Mouse (Mus musculus) neural tube, embryonic 12.5 days (tissue): Measurements from ENCODE around the gene Zfp503. TPM values are rescaled to one million over a fixed set of nuclear protein-coding genes. Genes with fewer than 3 reads are reported as not detected.

Experiments used
- ATAC-seq: fragments of 200-750 bp; cut with Nextera tagmentation; 2 replicates; pipeline ENCODE4 v1.8.0; 2017; ENCODE audit warnings: low read depth, mild to moderate bottlenecking, moderate TSS enrichment, moderate library complexity; ENCODE audit not compliant: low FRiP score
- H3K27ac ChIP-seq: fragments of 300-500 bp; sonication (generic); 2 replicates; pipeline ENCODE4 v1.5.1; 2016
- H3K27me3 ChIP-seq: fragments of 300-500 bp; sonication (generic); replicated peaks from 2 replicates; pipeline ENCODE4 v1.6.1; 2016; ENCODE audit warnings: mild to moderate bottlenecking
- H3K36me3 ChIP-seq: fragments of 300-500 bp; sonication (generic); 2 replicates; pipeline ENCODE4 v1.6.1; 2016; ENCODE audit warnings: mild to moderate bottlenecking
- H3K4me1 ChIP-seq: fragments of 300-500 bp; sonication (generic); 2 replicates; pipeline ENCODE4 v1.6.1; 2016
- H3K4me2 ChIP-seq: fragments of 300-500 bp; sonication (generic); replicated peaks from 2 replicates; pipeline ENCODE4 v1.6.1; 2016; ENCODE audit warnings: mild to moderate bottlenecking
- H3K4me3 ChIP-seq: fragments of 300-500 bp; sonication (generic); 2 replicates; pipeline ENCODE4 v1.5.1; 2016
- H3K9ac ChIP-seq: fragments of 300-500 bp; sonication (generic); 2 replicates; pipeline ENCODE4 v1.6.1; 2016; ENCODE audit warnings: mild to moderate bottlenecking
- H3K9me3 ChIP-seq: fragments of 300-500 bp; sonication (generic); 2 replicates; pipeline ENCODE4 v1.6.1; 2016; ENCODE audit warnings: mild to moderate bottlenecking
- WGBS: fragments of 180-500 bp; shearing (Covaris S2); methylation state at CpG from one replicate; pipeline ENCODE4 v1.1.7; 2016; 5-methylcytosine and 5-hydroxymethylcytosine counted together
- polyA plus RNA-seq: library from polyadenylated mRNA; unstranded; fragments of >200 nt; fragmentation: Nextera tagmentation; extraction: Ambion mirVana; gene quantifications from 2 replicates; pipeline ENCODE4 v1.2.1, GENCODE M21; 2016

Gene Zfp503
- 44.1 and 44.4 TPM in 2 replicates for polyA plus RNA-seq

DNA sequence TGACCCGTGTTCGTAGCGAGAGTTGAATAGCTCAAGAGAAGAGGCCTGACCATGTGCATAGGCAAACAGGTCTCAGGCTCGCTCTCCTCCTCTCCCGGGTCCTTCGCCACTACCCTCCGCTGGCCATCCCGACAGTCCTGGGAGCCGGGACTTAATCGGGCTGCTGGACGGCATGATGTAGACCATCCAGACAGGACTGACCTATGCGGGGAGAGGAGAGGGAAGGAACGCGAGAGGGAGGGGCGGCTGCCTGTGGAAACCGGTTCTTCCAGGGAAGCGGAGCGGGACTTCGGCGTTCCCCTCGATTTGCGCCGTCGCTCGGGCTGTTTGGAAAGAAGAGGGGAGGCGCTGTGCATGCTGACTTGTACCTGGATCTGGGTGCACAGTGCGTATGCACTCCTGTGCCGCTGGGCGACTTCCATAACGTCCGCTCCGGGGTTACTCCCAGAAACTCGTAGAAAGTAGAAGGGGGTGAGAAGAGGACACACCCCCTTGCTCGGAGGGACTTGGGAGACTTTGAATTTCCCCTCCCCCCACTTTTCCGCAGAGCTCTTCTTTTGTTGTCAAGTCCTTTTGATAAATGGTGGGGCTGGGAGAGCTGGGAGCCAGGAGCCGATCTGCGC, at the start of gene Zfp503:
Gene Zfp503, minus strand, starts transcription at position 311 of the 623 bp plus-strand sequence.
- Histone ChIP-seq H3K4me1 (peaks cover 41% of the 10 kb centered on the region), H3K27me3 (no peaks in the 10 kb centered on the region), H3K4me2 (peak within 1 kb of the TSS; percentile 94), H3K27ac (peak within 1 kb of the TSS; percentile 76), H3K4me3 (peak within 1 kb of the TSS; percentile 44), H3K36me3 (peaks cover 15% of the 10 kb centered on the region), H3K9ac (peak within 1 kb of the TSS; percentile 99), H3K9me3 (no peaks in the 10 kb centered on the region)
- WGBS, result under 1% methylated on average over 37 of the region's 37 CpGs
- ATAC-seq, result no peak

DNA sequence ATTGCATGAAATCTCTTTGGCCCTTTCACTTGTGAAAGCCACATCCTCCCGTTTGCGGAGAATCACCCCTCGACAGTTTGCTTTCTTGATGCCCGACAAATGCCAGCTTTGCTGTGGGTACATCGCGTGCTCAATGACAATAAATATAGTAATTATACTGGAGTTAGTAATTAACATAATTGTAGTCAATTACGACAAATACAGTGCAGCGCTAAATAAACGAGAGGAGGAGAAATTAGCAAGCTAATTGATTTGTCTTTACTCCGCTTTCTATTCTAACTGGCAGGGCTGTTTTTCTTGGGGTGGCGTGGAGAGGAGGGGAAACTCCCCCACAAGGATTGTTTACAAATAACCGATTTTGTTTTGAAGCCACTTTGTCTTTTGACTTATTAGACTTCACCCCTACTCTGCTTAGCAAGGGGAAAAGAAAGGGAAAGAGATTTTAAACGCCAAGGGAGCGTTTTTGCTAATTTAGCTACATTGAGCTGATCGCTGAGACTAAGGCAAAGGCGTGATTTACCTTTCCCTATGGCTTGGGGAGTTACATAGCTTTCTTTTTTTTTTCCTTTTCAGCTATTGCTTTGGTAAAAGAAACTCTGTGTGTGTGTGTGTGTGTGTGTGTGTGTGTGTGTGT, 48.2 kb upstream of the Zfp503 start:
- H3K27me3 ChIP-seq, result no peaks in the 10 kb centered on the region
- no peaks in the 10 kb centered on the region for H3K9me3 ChIP-seq
- H3K9ac ChIP-seq, result no peak overlapping the region
- H3K27ac ChIP-seq, result no peak overlapping the region
- H3K4me2 ChIP-seq, result no peak overlapping the region
- peaks cover 30% of the 10 kb centered on the region for H3K4me1 ChIP-seq
- ATAC-seq, result no peak
- no peaks in the 10 kb centered on the region for H3K36me3 ChIP-seq
- H3K4me3 ChIP-seq, result no peak overlapping the region
- WGBS, result 40% methylated on average over 16 of the region's 16 CpGs

DNA sequence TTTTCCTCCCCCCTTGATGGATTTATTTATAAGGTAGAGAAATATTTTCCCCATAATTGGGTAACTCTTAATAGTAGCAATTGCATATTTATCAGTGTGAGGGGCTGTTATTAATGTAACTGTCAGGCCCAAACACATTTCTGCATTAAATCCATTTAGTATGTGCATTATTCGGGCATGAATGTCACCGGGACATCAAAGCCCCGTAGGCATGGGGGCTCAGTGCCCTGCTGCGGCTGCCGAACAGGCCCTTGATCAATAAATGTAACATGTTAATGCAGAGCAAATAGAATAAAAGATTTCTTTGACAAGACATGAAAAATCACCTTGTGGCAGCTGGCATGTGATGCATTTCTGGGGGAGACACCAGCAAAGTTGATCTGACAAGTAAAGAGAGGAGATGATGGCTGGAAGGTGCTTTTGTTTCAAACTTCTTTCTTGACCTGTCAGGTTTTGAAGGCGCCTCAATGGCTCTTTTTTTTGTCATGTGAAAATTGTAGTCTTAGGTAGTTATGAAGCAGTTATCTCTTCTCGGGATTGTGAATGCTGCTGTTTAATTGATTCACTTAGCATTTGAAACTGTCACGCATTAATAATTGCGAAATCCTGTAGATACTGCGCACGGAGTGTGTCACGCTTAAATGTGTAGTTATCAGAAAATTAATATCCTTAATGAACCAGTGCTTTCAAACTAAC, 47.5 kb upstream of the Zfp503 start:
- ATAC-seq, result no peak

DNA sequence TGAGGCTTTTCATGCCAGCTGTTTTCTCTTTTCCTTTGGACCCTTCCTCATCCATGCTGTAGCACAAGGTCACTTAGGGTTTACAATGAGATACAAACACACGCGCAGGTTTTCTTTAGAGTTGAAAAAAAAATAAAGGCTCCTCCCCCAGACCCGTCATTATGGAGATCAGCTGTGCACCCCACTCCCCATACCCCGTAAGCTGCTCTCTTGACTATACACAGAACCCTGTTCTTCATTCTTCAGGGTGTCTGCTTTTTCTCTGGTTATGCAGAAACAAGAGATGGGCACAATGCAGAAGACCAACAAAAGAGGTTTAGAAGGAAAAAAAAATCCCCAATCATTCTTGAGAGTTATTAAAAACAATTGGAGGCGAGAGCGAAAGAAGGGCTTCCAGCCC, 46.9 kb upstream of the Zfp503 start:
- 42% methylated on average over 6 of the region's 6 CpGs for WGBS
- no peaks in the 10 kb centered on the region for H3K36me3 ChIP-seq
- H3K4me1 ChIP-seq, result peaks cover 30% of the 10 kb centered on the region
- no peak overlapping the region for H3K9ac ChIP-seq
- 0 out of 2 replicates have a peak overlapping the region, but pooled peaks have one; percentile 22 for H3K4me2 ChIP-seq
- H3K27me3 ChIP-seq, result no peaks in the 10 kb centered on the region
- H3K27ac ChIP-seq, result no peak overlapping the region
- H3K9me3 ChIP-seq, result no peaks in the 10 kb centered on the region
- ATAC-seq, result no peak
- no peak overlapping the region for H3K4me3 ChIP-seq

More for the DNA sequence above, 47.5 kb upstream of the Zfp503 start:
- Histone ChIP-seq H3K27me3 (no peaks in the 10 kb centered on the region), H3K4me3 (no peak overlapping the region), H3K9ac (no peak overlapping the region), H3K27ac (no peak overlapping the region), H3K4me2 (0 out of 2 replicates have a peak overlapping the region, but pooled peaks have one; percentile 22), H3K36me3 (no peaks in the 10 kb centered on the region), H3K9me3 (no peaks in the 10 kb centered on the region), H3K4me1 (peaks cover 30% of the 10 kb centered on the region)
- 46% methylated on average over 12 of the region's 12 CpGs for WGBS

DNA sequence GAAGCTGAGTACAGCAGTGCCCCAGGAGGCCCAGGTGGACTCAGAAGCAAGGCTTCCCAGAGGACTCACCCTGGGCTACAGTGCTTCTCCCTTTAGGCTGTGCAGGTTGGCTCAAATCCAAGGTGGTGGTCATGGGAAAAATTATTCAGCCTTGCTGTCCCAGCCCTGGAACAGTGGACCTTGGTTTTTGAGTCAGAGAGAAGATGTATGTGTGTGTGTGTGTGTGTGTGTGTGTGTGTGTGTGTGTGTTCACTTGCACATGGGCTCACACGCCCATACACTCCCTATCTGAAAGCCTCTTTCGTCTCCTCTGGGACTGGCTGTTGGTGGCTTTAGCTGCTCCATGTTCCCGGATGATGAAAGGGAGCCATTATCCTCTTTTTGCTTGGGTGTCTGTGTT, 46.5 kb upstream of the Zfp503 start:
- H3K9ac ChIP-seq, result no peak overlapping the region

DNA sequence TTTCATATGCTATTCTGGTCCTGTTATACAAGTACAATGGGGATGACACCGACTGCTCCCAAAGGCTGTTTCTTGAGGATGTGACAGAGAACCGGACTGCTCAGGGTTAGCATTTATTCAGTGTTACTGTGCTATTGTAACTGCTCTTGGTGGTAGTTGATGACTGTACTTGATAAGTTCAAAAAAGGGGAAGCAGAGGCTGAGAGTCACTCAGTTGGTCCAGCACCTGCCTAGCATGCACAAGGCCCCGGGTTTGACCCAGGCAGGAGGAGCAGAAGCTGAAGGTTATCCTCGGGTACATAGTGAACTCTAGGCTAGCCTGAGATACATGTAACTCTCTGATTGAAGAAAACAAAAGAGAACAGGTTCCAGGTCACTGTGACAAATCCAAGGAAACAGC, 34.1 kb upstream of the Zfp503 start:
- H3K4me3 ChIP-seq, result no peak overlapping the region
- no peaks in the 10 kb centered on the region for H3K9me3 ChIP-seq
- H3K27ac ChIP-seq, result no peak overlapping the region
- H3K36me3 ChIP-seq, result no peaks in the 10 kb centered on the region
- H3K9ac ChIP-seq, result no peak overlapping the region
- H3K4me2 ChIP-seq, result no peak overlapping the region
- 75% methylated on average over 4 of the region's 4 CpGs for WGBS
- peaks cover 8% of the 10 kb centered on the region for H3K4me1 ChIP-seq
- ATAC-seq, result no peak
- no peaks in the 10 kb centered on the region for H3K27me3 ChIP-seq

More for the DNA sequence above, 46.5 kb upstream of the Zfp503 start:
- Histone ChIP-seq H3K27me3 (no peaks in the 10 kb centered on the region), H3K4me2 (0 out of 2 replicates have a peak overlapping the region, but pooled peaks have one; percentile 22), H3K36me3 (no peaks in the 10 kb centered on the region), H3K27ac (no peak overlapping the region), H3K4me3 (no peak overlapping the region), H3K9me3 (no peaks in the 10 kb centered on the region), H3K4me1 (peaks cover 30% of the 10 kb centered on the region)
- peak; percentile 58; the same call in 1 of the 2 replicates for ATAC-seq
- WGBS, result 29% methylated on average over 3 of the region's 3 CpGs

DNA sequence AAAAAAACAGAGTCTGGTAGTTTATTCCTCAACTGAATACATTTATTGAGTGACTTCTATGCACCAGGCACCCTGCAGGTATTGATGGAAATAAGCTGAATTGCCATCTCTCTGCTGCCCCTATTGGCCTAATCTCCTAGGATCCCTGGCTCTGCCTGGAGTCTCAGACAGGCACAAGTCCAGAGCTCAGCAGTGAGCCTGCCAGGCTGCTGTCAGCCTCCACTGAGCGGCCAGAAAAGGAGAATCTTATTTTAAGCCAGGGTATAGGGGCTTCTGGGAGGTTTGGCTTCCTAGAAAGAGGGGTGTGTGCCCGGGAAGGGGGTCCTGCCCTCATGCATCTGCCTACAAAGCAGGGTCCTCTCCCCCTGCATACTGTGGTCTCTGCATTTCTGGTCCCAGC, 31.5 kb upstream of the Zfp503 start:
- no peak for ATAC-seq
- WGBS, result 18% methylated on average over 2 of the region's 2 CpGs
- Histone ChIP-seq H3K4me2 (no peak overlapping the region), H3K9me3 (no peaks in the 10 kb centered on the region), H3K4me1 (peaks cover 8% of the 10 kb centered on the region), H3K36me3 (no peaks in the 10 kb centered on the region), H3K27ac (no peak overlapping the region), H3K27me3 (no peaks in the 10 kb centered on the region; the same call in 1 of the 2 replicates), H3K4me3 (no peak overlapping the region), H3K9ac (no peak overlapping the region)

DNA sequence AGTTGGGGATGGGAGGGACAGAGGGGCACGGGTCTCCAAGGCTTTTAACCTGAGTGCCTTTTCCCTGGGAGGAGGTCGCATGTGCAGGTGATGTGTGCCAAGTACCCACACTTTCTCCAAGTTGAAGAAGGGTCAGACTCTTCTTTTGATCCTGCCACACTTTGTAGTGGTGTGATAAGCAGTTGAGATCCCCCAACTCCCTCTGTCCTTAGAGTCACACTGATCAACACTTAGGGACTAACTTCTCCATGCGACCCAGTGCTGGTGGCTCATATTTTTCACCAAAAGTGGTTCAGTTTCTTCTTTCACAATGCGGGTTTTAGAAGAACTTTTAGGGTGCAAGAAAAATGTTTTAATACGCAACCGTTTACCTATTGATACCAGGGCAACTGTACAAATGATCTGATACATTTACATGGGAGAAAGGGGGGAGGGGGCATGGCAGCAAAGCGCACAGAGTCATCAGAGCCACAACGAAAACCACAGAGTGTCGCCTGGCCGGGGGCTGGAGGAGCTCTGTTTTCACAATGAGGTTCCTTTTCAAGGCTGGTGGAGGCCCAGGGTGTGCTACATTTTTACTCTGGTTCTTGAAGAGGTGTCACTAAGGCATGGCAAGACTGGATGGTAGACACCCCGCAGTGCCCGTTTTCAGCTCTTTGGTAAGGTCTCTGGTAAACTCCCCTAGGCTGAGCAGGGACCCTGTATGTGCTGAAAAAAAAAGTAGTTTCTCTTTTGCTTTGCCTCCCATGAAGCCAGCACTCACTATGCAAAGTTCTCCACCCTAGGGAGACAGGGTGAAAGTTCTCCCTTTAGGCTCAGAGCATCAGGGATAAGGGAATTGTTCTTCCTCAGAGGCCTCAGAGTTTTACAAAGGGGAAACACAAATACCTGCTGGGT, 30.8 kb upstream of the Zfp503 start:
- H3K4me3 ChIP-seq, result peak overlapping the region; percentile 23
- no peaks in the 10 kb centered on the region for H3K9me3 ChIP-seq
- peak overlapping the region; percentile 38; the same call in 1 of the 2 replicates for H3K9ac ChIP-seq
- H3K36me3 ChIP-seq, result no peaks in the 10 kb centered on the region
- H3K4me1 ChIP-seq, result peaks cover 8% of the 10 kb centered on the region
- peak overlapping the region; percentile 72 for H3K4me2 ChIP-seq
- no peak overlapping the region for H3K27ac ChIP-seq
- no peak for ATAC-seq
- WGBS, result 38% methylated on average over 12 of the region's 12 CpGs
- H3K27me3 ChIP-seq, result no peaks in the 10 kb centered on the region; the same call in 1 of the 2 replicates

DNA sequence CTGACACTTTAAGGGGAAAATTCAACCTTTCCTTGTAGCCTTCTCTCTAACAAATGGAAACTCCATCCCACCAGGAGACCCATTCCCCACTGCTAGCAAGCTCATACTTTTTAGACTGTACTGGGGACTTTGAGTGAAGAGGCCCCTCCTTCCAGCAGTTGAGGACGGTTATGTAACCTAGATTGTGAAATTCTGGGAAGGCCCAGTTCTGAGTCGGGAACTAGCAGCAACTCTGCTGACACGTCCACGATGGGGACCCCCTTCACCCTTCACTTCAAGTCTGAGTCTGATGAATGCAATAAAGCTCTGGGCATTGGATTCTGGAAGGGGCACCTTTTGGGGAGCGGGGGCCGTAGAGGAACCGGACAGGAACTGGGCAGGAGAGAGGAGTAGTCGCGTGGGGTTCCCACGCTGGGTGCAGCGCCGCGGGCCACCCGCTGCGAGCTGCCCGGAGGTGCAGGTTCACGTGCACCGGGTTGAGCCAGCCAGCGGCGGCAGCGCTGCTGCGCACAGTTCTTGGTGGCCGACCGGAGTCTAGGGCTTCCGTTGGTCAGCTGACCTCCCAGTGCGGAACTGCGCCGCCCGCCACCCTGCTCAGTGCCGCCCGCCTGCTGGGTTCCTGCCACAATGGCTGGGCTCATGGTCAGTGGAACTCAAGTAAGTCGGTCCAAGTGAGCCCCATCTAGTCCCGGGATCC, 30.0 kb upstream of the Zfp503 start, which contains the start of gene Lrmda:
Gene Lrmda, plus strand, starts transcription at position 461 of the 697 bp plus-strand sequence.
- H3K4me1 ChIP-seq, result peaks cover 8% of the 10 kb centered on the region
- H3K27ac ChIP-seq, result no peak within 1 kb of the TSS
- H3K9ac ChIP-seq, result peak within 1 kb of the TSS; percentile 38
- peak within 1 kb of the TSS; percentile 72 for H3K4me2 ChIP-seq
- no peaks in the 10 kb centered on the region for H3K9me3 ChIP-seq
- peak; percentile 53; the same call in 1 of the 2 replicates for ATAC-seq
- no peaks in the 10 kb centered on the region for H3K36me3 ChIP-seq
- H3K27me3 ChIP-seq, result no peaks in the 10 kb centered on the region; the same call in 1 of the 2 replicates
- 4% methylated on average over 33 of the region's 33 CpGs for WGBS
- peak within 1 kb of the TSS; percentile 23 for H3K4me3 ChIP-seq

DNA sequence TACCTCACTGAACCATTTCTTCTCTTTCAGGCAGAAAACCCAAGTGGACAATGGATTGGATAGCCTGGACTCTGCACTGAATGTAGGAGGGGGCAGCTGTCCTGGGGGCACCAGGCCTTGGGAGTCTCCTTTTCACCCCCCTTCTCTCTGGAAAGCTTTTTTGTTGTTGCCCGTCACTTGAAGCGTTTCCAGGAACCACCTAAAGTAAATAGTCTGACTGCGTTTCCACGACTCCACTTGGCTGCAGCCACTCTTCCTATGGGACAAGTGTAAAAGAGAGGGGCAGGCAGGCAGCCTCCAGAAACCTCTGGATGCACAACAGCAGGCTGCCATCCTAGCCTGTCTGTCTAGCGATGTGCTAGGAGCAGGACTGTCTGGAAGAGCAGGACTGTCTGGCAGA, 27.6 kb upstream of the Zfp503 start:
- no peak for ATAC-seq
- Histone ChIP-seq H3K27me3 (no peaks in the 10 kb centered on the region; the same call in 1 of the 2 replicates), H3K4me2 (no peak overlapping the region), H3K27ac (no peak overlapping the region), H3K9ac (no peak overlapping the region), H3K9me3 (no peaks in the 10 kb centered on the region), H3K4me3 (no peak overlapping the region), H3K4me1 (peaks cover 8% of the 10 kb centered on the region), H3K36me3 (no peaks in the 10 kb centered on the region)
- 64% methylated on average over 5 of the region's 5 CpGs for WGBS

DNA sequence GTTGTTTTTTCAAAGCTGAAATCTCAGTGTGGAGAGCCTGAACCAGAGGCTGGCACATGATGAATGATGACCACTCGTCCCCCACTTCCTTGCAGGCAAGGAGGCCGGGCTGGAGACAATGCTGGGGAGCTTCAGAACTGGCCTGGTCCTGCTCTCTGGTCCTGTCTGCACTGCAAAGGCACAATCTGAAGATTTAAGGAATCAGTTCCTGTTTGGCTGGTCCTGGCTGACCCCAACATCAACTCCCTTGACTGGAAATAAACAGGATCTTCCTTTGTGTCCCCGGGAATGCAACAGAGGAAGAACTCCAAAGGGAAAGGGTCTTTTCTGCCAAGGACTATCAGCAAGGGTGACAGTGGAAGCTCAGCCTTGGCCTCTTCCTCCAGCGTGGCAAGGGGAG, 25.4 kb upstream of the Zfp503 start:
- Histone ChIP-seq H3K27me3 (no peaks in the 10 kb centered on the region; the same call in 1 of the 2 replicates), H3K9me3 (no peaks in the 10 kb centered on the region), H3K4me1 (peaks cover 6% of the 10 kb centered on the region), H3K27ac (no peak overlapping the region), H3K36me3 (no peaks in the 10 kb centered on the region), H3K9ac (no peak overlapping the region), H3K4me3 (no peak overlapping the region), H3K4me2 (no peak overlapping the region)
- WGBS, result 59% methylated on average over 4 of the region's 4 CpGs
- ATAC-seq, result no peak
